Mouse (Mus musculus): Measurements from ENCODE around the gene Fkbpl. TPM values are rescaled to one million over a fixed set of nuclear protein-coding genes. Genes with fewer than 3 reads are reported as not detected.
A peak's percentile ranks its signal among the peaks of the same experiment; 100 is the strongest.

Fkbpl gene
- polyA plus RNA-seq, 1 experiment from 2014 or later: 22.5 TPM

DNA sequence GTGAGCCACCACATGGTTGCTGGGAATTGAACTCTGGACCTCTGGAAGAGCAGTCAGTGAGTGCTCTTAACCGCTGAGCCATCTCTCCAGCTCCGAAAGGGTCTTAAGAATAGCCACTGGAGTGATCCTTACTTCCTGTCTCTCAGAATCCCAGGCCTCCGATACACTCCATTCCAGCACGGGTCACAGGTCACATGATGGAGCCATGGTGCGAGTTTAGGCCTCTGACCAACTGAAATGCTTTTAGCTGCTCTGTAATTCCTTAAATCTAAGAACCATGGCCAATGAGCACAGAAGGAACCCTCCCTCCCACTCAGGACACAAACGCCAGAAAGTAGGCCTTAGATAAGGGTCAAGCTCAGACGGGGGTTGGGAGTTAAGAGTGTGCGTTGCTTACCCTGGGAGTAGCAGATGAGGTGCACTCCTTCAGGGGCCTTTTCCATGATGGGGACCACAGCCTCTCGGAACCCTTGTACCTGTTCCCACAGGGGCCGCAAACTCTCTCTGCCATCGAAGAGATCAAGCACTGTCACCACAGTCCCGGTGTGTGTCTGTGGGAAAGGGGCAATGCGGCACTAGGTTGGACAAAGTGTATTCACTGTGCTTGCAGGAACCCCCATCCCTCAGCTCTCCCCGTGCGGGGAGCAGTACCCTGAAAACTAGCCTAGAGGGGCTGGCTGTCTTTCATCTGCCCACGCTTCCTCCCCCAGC, 18.3 kb upstream of the Fkbpl start:
- in situ Hi-C loops (cut with MboI; ENCODE audit: low pct_unique_long_range_greater_than_20kb): loop anchor here (25.0 kb wide), 1 partner anchor 511 kb away; the partner anchor contains the start of genes Apom, Bag6 and D17H6S53E
- POLR2A ChIA-PET: interaction anchor here (1.1 to 1.4 kb wide), 2 partner anchors 21 to 25 kb away, joined by 3 to 7 read pairs; no protein-coding TSS in a partner anchor
- ATAC-seq: no peak
- TF ChIP-seq CTCF (IDR thresholded peaks at IDR 0.05): no peak
- H3K27me3 ChIP-seq: no peaks in the 10 kb centered on the region
- no peak for DNase-seq (ENCODE audit: low read depth, low spot score)
- CTCF ChIA-PET: interaction anchor here (1.1 to 1.8 kb wide), 3 partner anchors 15 to 27 kb away, joined by 4 to 6 read pairs (median 5); partner anchors contain the start of gene Fkbpl

DNA sequence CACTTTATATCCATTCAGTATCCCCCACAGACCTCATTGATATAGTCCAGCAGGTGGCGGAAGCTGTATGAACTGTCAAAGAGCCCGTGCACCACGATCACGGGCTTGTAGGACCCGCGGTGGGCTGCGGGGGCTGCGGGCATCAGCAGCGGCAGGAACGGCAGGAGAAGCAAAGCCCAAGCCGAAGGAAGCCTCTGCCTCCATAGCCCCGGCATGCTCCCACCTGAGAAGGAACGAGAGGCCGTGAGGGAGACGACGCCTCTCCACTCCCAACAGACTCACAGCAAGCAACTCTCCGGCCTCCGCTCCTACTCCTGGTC, 17.8 kb upstream of the Fkbpl start:
- no peak for TF ChIP-seq CTCF (IDR thresholded peaks at IDR 0.05)
- peak; percentile 36 for ATAC-seq
- no peak for DNase-seq (ENCODE audit: low read depth, low spot score)

DNA sequence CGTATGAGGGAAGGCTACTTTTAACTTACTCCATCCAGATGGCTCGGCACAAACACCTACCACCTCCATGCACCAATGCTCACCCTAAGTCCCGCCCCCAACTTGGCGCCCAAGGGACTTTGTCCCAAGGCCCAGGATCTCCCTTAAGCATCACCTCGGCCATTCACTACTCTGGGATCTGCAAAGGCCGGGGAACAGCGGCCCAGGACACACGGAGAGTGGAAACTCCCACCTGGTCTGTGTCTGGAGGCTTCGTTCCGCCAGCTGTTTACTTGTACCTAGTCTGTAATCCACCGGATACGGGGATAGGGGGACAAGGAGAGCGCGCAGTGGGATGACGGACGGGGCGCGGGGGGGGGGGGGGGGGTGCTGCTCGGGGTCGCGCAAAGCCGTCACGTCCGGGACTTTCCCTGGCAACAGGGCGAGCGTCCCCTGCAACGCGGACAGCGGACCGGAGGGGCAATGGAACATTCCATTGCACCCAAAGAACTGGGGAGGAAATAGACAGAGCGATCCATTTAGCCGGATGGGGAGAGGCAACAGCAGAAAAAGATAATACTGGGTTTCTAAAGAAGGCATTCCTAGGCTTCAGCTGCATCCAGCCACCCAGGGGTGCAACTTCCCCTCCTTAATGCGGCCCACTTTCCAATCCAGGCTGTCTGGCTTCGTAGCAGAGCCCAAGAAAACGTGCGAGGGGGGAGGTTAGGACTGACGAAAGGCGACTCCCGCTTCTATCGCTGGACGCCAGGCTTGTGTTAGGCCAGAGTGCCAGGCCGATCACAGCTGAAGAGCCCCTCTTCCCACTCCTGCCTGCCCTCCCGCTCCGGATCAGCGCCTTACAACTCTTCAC, 17.2 kb upstream of the Fkbpl start:
- DNase-seq (ENCODE audit: low read depth, low spot score): peak; percentile 69
- no peaks in the 10 kb centered on the region for H3K27me3 ChIP-seq
- TF ChIP-seq CTCF (IDR thresholded peaks at IDR 0.05): no peak
- ChIA-PET CTCF (interaction anchor here (1.1 to 1.8 kb wide), 4 partner anchors 8 to 26 kb away, joined by 3 to 6 read pairs (median 4); partner anchors contain the start of gene Fkbpl), POLR2A (interaction anchor here (1.0 to 2.0 kb wide), 4 partner anchors 12 to 24 kb away, joined by 3 to 7 read pairs (median 4); no protein-coding TSS in a partner anchor)
- in situ Hi-C loops (cut with MboI; ENCODE audit: low pct_unique_long_range_greater_than_20kb): loop anchor here (25.0 kb wide), 1 partner anchor 510 kb away; the partner anchor contains the start of genes Apom, Bag6 and D17H6S53E
- ATAC-seq: peak; percentile 36

More for the DNA sequence above, 17.8 kb upstream of the Fkbpl start:
- no peaks in the 10 kb centered on the region for H3K27me3 ChIP-seq
- ChIA-PET POLR2A (interaction anchor here (1.1 to 2.0 kb wide), 3 partner anchors 13 to 25 kb away, joined by 3 to 7 read pairs (median 5); no protein-coding TSS in a partner anchor), CTCF (interaction anchor here (1.1 to 1.8 kb wide), 3 partner anchors 14 to 26 kb away, joined by 4 to 6 read pairs (median 5); partner anchors contain the start of gene Fkbpl)
- in situ Hi-C loops (cut with MboI; ENCODE audit: low pct_unique_long_range_greater_than_20kb): loop anchor here (25.0 kb wide), 1 partner anchor 511 kb away; the partner anchor contains the start of genes Apom, Bag6 and D17H6S53E

DNA sequence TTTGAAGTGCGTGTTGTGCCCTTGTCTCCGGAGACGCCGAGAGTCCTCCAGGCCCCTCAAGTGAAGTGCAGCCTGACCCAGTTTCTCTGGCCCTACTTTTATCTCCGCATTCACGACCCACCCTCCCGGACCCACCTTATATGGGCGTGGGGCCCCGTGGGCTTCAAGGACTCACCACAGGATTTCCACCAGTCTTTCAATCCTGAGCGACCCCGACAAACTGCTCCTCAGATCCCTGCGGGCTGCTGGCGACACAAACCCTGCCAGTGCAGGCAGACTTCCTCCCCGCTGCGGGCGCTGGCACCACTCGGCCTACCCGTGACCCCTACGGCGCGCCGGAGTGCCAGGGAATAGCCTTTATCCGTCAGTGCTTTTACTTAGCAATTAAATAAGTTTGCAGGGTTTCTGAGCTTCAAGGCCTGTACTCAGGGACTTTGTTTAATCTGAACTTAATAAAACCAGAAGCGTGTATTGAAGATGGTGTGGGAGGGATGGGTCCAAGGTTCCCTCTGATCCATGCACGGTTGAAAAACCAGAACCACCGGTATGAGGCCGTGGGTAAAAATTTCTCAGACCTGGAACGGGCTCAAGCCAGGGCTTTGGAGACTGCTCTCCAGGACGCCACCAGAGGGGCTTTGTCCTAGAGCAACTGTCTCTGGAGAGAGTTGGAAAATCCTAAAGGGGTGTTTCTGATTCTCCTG, 16.5 kb upstream of the Fkbpl start, which contains the start of gene Ppt2:
Gene Ppt2 (minus strand): TSS at position 568 of the 701 bp plus-strand sequence.
- POLR2A ChIA-PET: interaction anchor here (1.0 to 2.0 kb wide), 2 partner anchors 12 to 13 kb away, joined by 4 to 5 read pairs; no protein-coding TSS in a partner anchor
- DNase-seq (ENCODE audit: low read depth, low spot score) (no peak), ATAC-seq (peak; percentile 10)
- no peaks in the 10 kb centered on the region for H3K27me3 ChIP-seq
- in situ Hi-C loops (cut with MboI; ENCODE audit: low pct_unique_long_range_greater_than_20kb): loop anchor here (25.0 kb wide), 1 partner anchor 509 kb away; the partner anchor contains the start of genes Apom, Bag6 and D17H6S53E
- CTCF ChIA-PET: interaction anchor here (1.3 to 1.7 kb wide), 4 partner anchors 9 to 24 kb away, joined by 3 to 4 read pairs (median 4); partner anchors contain the start of genes Agpat1, Fkbpl and Rnf5
- no peak for TF ChIP-seq CTCF (IDR thresholded peaks at IDR 0.05)

DNA sequence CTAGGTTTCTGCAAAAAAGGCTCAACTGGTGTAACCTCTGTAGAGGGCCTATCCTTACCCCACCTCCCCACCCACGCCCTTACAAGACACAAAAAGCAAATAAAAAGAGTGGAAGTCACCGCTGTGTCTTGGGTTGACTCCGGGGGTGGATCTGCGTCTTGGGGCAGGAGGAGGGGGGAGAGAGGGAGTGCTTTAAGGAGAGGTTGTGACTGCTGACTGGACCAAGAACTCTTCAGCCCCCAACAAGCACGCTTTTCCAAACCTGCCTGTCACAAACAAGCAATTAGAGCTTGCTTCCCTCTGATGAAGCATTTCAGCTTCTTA, 16.0 kb upstream of the Fkbpl start:
- no peaks in the 10 kb centered on the region for H3K27me3 ChIP-seq
- ChIA-PET CTCF (interaction anchor here (1.3 to 1.7 kb wide), 4 partner anchors 9 to 25 kb away, joined by 3 to 4 read pairs (median 4); partner anchors contain the start of genes Agpat1, Fkbpl and Rnf5), POLR2A (interaction anchor here (2.0 kb wide), 1 partner anchor 11 kb away, joined by 5 read pairs; no protein-coding TSS in a partner anchor)
- ATAC-seq (no peak), DNase-seq (ENCODE audit: low read depth, low spot score) (no peak)
- in situ Hi-C loops (cut with MboI; ENCODE audit: low pct_unique_long_range_greater_than_20kb): loop anchor here (25.0 kb wide), 1 partner anchor 509 kb away; the partner anchor contains the start of genes Apom, Bag6 and D17H6S53E
- TF ChIP-seq CTCF (IDR thresholded peaks at IDR 0.05): no peak

DNA sequence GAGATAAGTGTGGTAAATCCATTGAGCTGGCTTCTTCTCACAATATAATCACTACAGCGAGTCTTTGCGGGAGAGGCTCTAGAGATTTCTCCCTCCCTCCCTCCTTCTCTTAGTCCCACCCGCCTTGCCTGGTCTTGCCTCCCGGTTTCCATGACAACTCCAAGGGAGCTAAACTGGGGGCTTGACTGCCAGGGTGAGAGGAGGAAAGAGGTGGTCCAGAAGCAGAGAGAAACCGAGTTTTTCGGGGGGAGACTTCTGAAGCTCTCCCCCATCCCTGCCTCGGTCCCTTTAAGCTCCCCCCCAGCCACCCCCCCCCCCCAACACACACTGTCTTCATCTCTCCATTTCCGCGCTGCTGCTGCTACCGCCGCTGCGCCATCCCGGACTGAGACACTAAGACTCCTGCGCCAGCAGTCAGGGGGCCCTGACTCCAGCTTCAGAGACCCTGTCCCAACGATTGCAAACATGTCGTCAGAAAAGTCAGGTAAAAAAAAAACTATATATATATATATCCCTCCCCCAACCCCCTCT, 15.3 kb upstream of the Fkbpl start, which contains the start of gene Prrt1:
Gene Prrt1 (plus strand): TSS at position 313 of the 531 bp plus-strand sequence.
- no peak for TF ChIP-seq CTCF (IDR thresholded peaks at IDR 0.05)
- ATAC-seq (no peak), DNase-seq (ENCODE audit: low read depth, low spot score) (no peak)
- ChIA-PET POLR2A (no interaction called here), CTCF (interaction anchor here (1.3 to 1.7 kb wide), 3 partner anchors 11 to 25 kb away, joined by 3 to 4 read pairs (median 4); partner anchors contain the start of genes Agpat1, Fkbpl and Rnf5)
- in situ Hi-C loops (cut with MboI; ENCODE audit: low pct_unique_long_range_greater_than_20kb): loop anchor here (25.0 kb wide), 1 partner anchor 508 kb away; the partner anchor contains the start of genes Apom, Bag6 and D17H6S53E
- no peaks in the 10 kb centered on the region for H3K27me3 ChIP-seq

DNA sequence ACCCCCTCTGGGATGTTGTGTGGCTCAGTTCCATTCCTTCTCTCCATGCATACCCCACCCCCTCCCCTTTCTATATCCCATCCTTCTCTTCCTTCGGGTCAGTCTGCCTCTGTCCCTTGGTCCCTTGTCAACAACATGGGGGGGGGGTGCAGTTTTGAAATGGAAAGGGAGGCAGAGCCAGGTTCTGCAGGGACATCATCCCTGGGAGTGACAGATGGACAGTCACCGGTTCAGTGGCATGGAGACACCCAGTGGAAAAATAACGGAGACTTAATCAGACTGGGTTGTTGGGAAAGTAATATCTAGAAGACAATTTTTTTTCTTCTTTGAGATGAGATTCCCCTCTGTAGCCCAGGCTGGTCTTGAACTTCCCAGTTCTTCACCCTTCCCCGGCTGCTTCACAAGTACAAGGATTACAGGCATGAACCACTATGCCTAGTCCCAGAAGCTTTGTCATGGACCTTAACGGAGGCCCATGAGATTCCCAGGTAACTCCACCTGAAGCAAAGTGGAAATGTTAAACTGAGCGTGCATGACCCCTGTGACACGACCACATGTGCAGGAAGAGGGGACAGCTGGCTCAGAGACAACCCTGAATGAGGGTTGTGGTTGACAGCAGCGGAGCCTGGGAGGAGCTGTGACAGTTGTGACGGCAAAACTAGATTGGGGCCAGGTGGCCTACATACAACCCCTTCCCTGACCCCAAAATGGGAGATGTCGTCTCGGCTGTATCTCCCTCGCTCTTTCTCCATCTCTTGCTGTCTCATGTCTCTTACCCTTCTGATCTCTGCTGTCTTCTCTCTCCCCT, 14.6 kb upstream of the Fkbpl start:
- ChIA-PET POLR2A (no interaction called here), CTCF (interaction anchor here (1.3 to 1.7 kb wide), 2 partner anchors 11 to 26 kb away, joined by 3 to 4 read pairs; partner anchors contain the start of genes Agpat1 and Rnf5)
- TF ChIP-seq CTCF (IDR thresholded peaks at IDR 0.05): no peak
- no peaks in the 10 kb centered on the region for H3K27me3 ChIP-seq
- ATAC-seq: no peak
- DNase-seq (ENCODE audit: low read depth, low spot score): no peak
- in situ Hi-C loops (cut with MboI; ENCODE audit: low pct_unique_long_range_greater_than_20kb): loop anchor here (25.0 kb wide), 1 partner anchor 507 kb away; the partner anchor contains the start of genes Apom, Bag6 and D17H6S53E

DNA sequence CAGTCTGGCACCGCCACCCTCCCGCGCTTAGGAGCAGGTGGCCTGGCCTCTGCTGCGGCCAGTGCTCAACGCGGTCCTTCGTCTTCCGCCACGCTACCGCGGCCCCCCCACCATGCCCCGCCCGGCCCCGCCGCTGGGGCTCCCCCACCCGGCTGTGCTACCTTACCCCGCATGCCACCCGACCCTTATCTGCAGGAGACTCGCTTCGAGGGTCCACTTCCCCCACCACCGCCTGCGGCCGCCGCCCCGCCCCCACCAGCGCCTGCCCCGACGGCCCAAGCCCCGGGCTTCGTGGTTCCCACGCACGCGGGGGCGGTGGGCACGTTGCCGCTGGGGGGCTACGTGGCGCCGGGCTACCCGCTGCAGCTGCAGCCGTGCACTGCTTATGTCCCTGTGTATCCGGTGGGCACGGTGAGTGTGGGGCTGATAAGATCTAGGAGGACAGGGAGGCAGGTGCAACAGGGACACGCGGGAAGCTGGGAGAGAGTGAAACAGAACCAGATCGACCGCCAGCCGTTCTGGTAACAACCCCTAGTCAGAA, 13.7 kb upstream of the Fkbpl start:
- ATAC-seq: no peak
- TF ChIP-seq CTCF (IDR thresholded peaks at IDR 0.05): no peak
- POLR2A ChIA-PET: no interaction called here
- no peaks in the 10 kb centered on the region for H3K27me3 ChIP-seq
- CTCF ChIA-PET: no interaction called here
- DNase-seq (ENCODE audit: low read depth, low spot score): no peak
- in situ Hi-C loops (cut with MboI; ENCODE audit: low pct_unique_long_range_greater_than_20kb): loop anchor here (25.0 kb wide), 1 partner anchor 506 kb away; the partner anchor contains the start of genes Apom, Bag6 and D17H6S53E
